ENCODE assay signal across 11 mouse cellular contexts in genomic region chr6:53637356-53638351, GRCm38 (mm10).
DNase-seq lines count a peak whose midpoint lies in the region; ATAC-seq and TF ChIP-seq lines count a peak whose summit lies in the region.
"Had no signal": no experiment of that assay in that cellular context is flagged by ENCODE, and none has a peak within 500 bp of the region (broad histone marks: within the 10 kb centered on the region; RNA-seq: fewer than 3 reads in every experiment).

No protein-coding gene starts in this region.

- no peak overlapping the region for H3K4me3 ChIP-seq in gastrocnemius, adult 2 months
- no peak overlapping the region for H3K4me3 ChIP-seq in hindbrain, embryonic 14.5 days (replicated peaks; ENCODE audit: low read length)
- no peak overlapping the region for H3K4me3 ChIP-seq in limb, embryonic 14.5 days (replicated peaks; ENCODE audit: low read length)
- no peak overlapping the region for H3K4me3 ChIP-seq in kidney, embryonic 14.5 days (ENCODE audit: low read length)
- no peak overlapping the region for H3K4me3 ChIP-seq in heart, embryonic 11.5 days (ENCODE audit: low read depth, low read length)
- H3K4me3 ChIP-seq: stomach, embryonic 15.5 days had no signal

- no peak for TF ChIP-seq CTCF in gastrocnemius, adult 2 months (IDR thresholded peaks at IDR 0.05)
- TF ChIP-seq CTCF in brain, embryonic 14.5 days (IDR thresholded peaks at IDR 0.05; ENCODE audit: borderline replicate concordance, extremely low read depth, insufficient read depth, insufficient read length) = no peak

- H3K27ac ChIP-seq in gastrocnemius, adult 2 months = 0 out of 2 replicates have a peak overlapping the region, but pooled peaks have one; percentile 24
- H3K27ac ChIP-seq in hindbrain, embryonic 14.5 days = no peak overlapping the region
- peak overlapping the region; percentile 56 for H3K27ac ChIP-seq in limb, embryonic 14.5 days (replicated peaks; ENCODE audit: low read depth, low read length)
- no peak overlapping the region for H3K27ac ChIP-seq in kidney, embryonic 14.5 days (ENCODE audit: low read depth, low read length)
- no peak overlapping the region for H3K27ac ChIP-seq in heart, embryonic 11.5 days (ENCODE audit: low read depth, low read length)
- H3K27ac ChIP-seq: liver, embryonic 14.5 days; stomach, embryonic 15.5 days had no signal

- DNase-seq in gastrocnemius, adult 2 months = peak; percentile 58
- no peak for DNase-seq in gastrocnemius, postnatal 10 days
- DNase-seq in brain, embryonic 14.5 days (ENCODE audit: low read depth) = peak; percentile 83
- DNase-seq in hindbrain, embryonic 14.5 days (ENCODE audit: low spot score) = no peak
- peak; percentile 37 for DNase-seq in limb, embryonic 14.5 days (ENCODE audit: low spot score)
- no peak for DNase-seq in spleen, adult 18-20 months

- no peaks in the 10 kb centered on the region for H3K27me3 ChIP-seq in hindbrain, embryonic 14.5 days (ENCODE audit: control insufficient read depth, insufficient read depth, low read length)
- no peaks in the 10 kb centered on the region for H3K27me3 ChIP-seq in limb, embryonic 14.5 days (ENCODE audit: control insufficient read depth, insufficient read depth, low read length)
- no peaks in the 10 kb centered on the region; the same call in 1 of the 2 replicates for H3K27me3 ChIP-seq in kidney, embryonic 14.5 days (ENCODE audit: control insufficient read depth, insufficient read depth, low read length)
- no peaks in the 10 kb centered on the region for H3K27me3 ChIP-seq in heart, embryonic 11.5 days (ENCODE audit: control insufficient read depth, insufficient read depth, low read length)
- H3K27me3 ChIP-seq: stomach, embryonic 15.5 days had no signal

- H3K9ac ChIP-seq in hindbrain, embryonic 14.5 days = no peak overlapping the region
- no peak overlapping the region for H3K9ac ChIP-seq in limb, embryonic 14.5 days (ENCODE audit: low read depth, low read length, severe bottlenecking)
- H3K9ac ChIP-seq in kidney, embryonic 14.5 days (ENCODE audit: low read depth, low read length) = no peak overlapping the region
- H3K9ac ChIP-seq in heart, embryonic 11.5 days (ENCODE audit: low read depth, low read length) = no peak overlapping the region
- H3K9ac ChIP-seq: liver, embryonic 14.5 days; stomach, embryonic 15.5 days had no signal

- no peak overlapping the region for H3K4me2 ChIP-seq in hindbrain, embryonic 14.5 days (replicated peaks)
- 0 out of 2 replicates have a peak overlapping the region, but pooled peaks have one; percentile 2 for H3K4me2 ChIP-seq in limb, embryonic 14.5 days (replicated peaks; ENCODE audit: low read depth, low read length, severe bottlenecking)
- no peak overlapping the region for H3K4me2 ChIP-seq in kidney, embryonic 14.5 days (replicated peaks; ENCODE audit: low read depth, low read length)
- no peak overlapping the region for H3K4me2 ChIP-seq in heart, embryonic 11.5 days
- H3K4me2 ChIP-seq: stomach, embryonic 15.5 days had no signal

- peak; percentile 21; the same call in 1 of the 2 replicates for ATAC-seq in hindbrain, embryonic 14.5 days (ENCODE audit: low FRiP score)
- ATAC-seq in limb, embryonic 14.5 days (ENCODE audit: low FRiP score, low read depth) = 0 out of 2 replicates have a peak, but pooled peaks have one; percentile 23
- no peak for ATAC-seq in kidney, embryonic 14.5 days (ENCODE audit: low FRiP score, low TSS enrichment)
- no peak for ATAC-seq in heart, embryonic 11.5 days (replicated peaks; ENCODE audit: insufficient number of reproducible peaks, low FRiP score, low TSS enrichment)
- ATAC-seq: inflammation-experienced regulatory T-cells, adult 6 months had no signal

- WGBS in hindbrain, embryonic 14.5 days = 60% methylated on average over 13 of the region's 13 CpGs
- WGBS in limb, embryonic 14.5 days = 59% methylated on average over 13 of the region's 13 CpGs
- 76% methylated on average over 13 of the region's 13 CpGs for WGBS in kidney, embryonic 14.5 days
- WGBS in heart, embryonic 11.5 days (ENCODE audit: insufficient replicate concordance) = 77% methylated on average over 13 of the region's 13 CpGs

- intact Hi-C loops in gastrocnemius, adult 2 months (cut with DNase I) = no loop called here

- TF ChIP-seq POLR2A in brain, embryonic 14.5 days (IDR thresholded peaks at IDR 0.05; ENCODE audit: borderline replicate concordance, extremely low read depth, insufficient read depth, insufficient read length, poor library complexity, severe bottlenecking) = no peak
- no peak for TF ChIP-seq POLR2A in limb, embryonic 14.5 days (IDR thresholded peaks at IDR 0.05; ENCODE audit: borderline replicate concordance, extremely low read depth, insufficient read depth, insufficient read length)

- no peaks in the 10 kb centered on the region for H3K9me3 ChIP-seq in hindbrain, embryonic 14.5 days (ENCODE audit: control insufficient read depth, low read length)
- H3K9me3 ChIP-seq in limb, embryonic 14.5 days (ENCODE audit: control insufficient read depth, low read length) = no peaks in the 10 kb centered on the region
- H3K9me3 ChIP-seq in kidney, embryonic 14.5 days (ENCODE audit: control insufficient read depth, low read length) = no peaks in the 10 kb centered on the region
- H3K9me3 ChIP-seq in heart, embryonic 11.5 days (replicated peaks; ENCODE audit: control insufficient read depth, low read length) = no peaks in the 10 kb centered on the region
- H3K9me3 ChIP-seq: stomach, embryonic 15.5 days had no signal

- H3K4me1 ChIP-seq in hindbrain, embryonic 14.5 days (replicated peaks; ENCODE audit: control insufficient read depth, insufficient read depth, low read length) = peaks cover 19% of the 10 kb centered on the region
- peaks cover 42% of the 10 kb centered on the region for H3K4me1 ChIP-seq in limb, embryonic 14.5 days (ENCODE audit: control insufficient read depth, insufficient read depth, low read length)
- H3K4me1 ChIP-seq in kidney, embryonic 14.5 days (ENCODE audit: control insufficient read depth, insufficient read depth, low read length) = no peaks in the 10 kb centered on the region
- H3K4me1 ChIP-seq in heart, embryonic 11.5 days (ENCODE audit: control insufficient read depth, insufficient read depth, low read length) = no peaks in the 10 kb centered on the region
- H3K4me1 ChIP-seq: stomach, embryonic 15.5 days had no signal

- H3K36me3 ChIP-seq in hindbrain, embryonic 14.5 days (replicated peaks; ENCODE audit: control insufficient read depth, insufficient read depth) = no peaks in the 10 kb centered on the region
- no peaks in the 10 kb centered on the region for H3K36me3 ChIP-seq in limb, embryonic 14.5 days (ENCODE audit: control insufficient read depth, insufficient read depth, low read length)
- H3K36me3 ChIP-seq in kidney, embryonic 14.5 days (ENCODE audit: control insufficient read depth, insufficient read depth, low read length) = no peaks in the 10 kb centered on the region
- H3K36me3 ChIP-seq in heart, embryonic 11.5 days (ENCODE audit: control insufficient read depth, insufficient read depth, low read length) = no peaks in the 10 kb centered on the region
- H3K36me3 ChIP-seq: stomach, embryonic 15.5 days had no signal

Comparison
In these comparisons a context has a peak if more than half of its experiments do, and no peak if none do; other contexts are left out.
1. DNase-seq: peak in gastrocnemius, adult 2 months (single experiment), brain, embryonic 14.5 days (single experiment) and limb, embryonic 14.5 days (single experiment); none in gastrocnemius, postnatal 10 days (single experiment), hindbrain, embryonic 14.5 days (single experiment) and spleen, adult 18-20 months (0 of 2).
2. H3K27ac ChIP-seq: peak in gastrocnemius, adult 2 months (single experiment) and limb, embryonic 14.5 days (single experiment); none in hindbrain, embryonic 14.5 days (single experiment), kidney, embryonic 14.5 days (single experiment) and heart, embryonic 11.5 days (single experiment).
3. ATAC-seq: peak in hindbrain, embryonic 14.5 days (single experiment) and limb, embryonic 14.5 days (single experiment); none in kidney, embryonic 14.5 days (single experiment) and heart, embryonic 11.5 days (single experiment).